Mouse (Mus musculus): ENCODE measurements around the gene Myzap. TPM values are rescaled to one million over a fixed set of nuclear protein-coding genes. Genes with fewer than 3 reads are reported as not detected.

The Myzap gene
- polyA plus RNA-seq, 1 experiment from 2014 or later: 2.6 TPM

- H3K36me3 ChIP-seq (ENCODE audit: control insufficient read depth, insufficient read depth, low read length): no peaks in the 10 kb centered on the region
- no peaks in the 10 kb centered on the region; the same call in 1 of the 2 replicates for H3K27me3 ChIP-seq (ENCODE audit: control insufficient read depth, insufficient read depth, low read depth, low read length)
- H3K9me3 ChIP-seq (replicated peaks; ENCODE audit: control insufficient read depth, low read length, poor library complexity, severe bottlenecking): no peaks in the 10 kb centered on the region
- no peak overlapping the region for H3K4me2 ChIP-seq (ENCODE audit: low read length)
- H3K4me3 ChIP-seq (ENCODE audit: low read depth, low read length): no peak overlapping the region
- no peak for ATAC-seq
- H3K4me1 ChIP-seq (ENCODE audit: control insufficient read depth, insufficient read depth, low read length): peaks cover 3% of the 10 kb centered on the region; the same call in 1 of the 2 replicates
- no peak overlapping the region for H3K9ac ChIP-seq (ENCODE audit: low read depth, low read length)
- WGBS: 77% methylated on average over 7 of the region's 7 CpGs
- no peak overlapping the region for H3K27ac ChIP-seq (ENCODE audit: low read length)
Measured at GRCm38 (mm10) chr9:71589771-71590170, 2.4 kb downstream of the Myzap start.

- 83% methylated on average over 2 of the region's 2 CpGs for WGBS
- Histone ChIP-seq H3K9me3 (replicated peaks; ENCODE audit: control insufficient read depth, low read length, poor library complexity, severe bottlenecking) (no peaks in the 10 kb centered on the region; the same call in 1 of the 2 replicates), H3K36me3 (ENCODE audit: control insufficient read depth, insufficient read depth, low read length) (no peaks in the 10 kb centered on the region), H3K27me3 (ENCODE audit: control insufficient read depth, insufficient read depth, low read depth, low read length) (no peaks in the 10 kb centered on the region; the same call in 1 of the 2 replicates), H3K27ac (ENCODE audit: low read length) (no peak overlapping the region), H3K4me2 (ENCODE audit: low read length) (no peak overlapping the region), H3K4me1 (ENCODE audit: control insufficient read depth, insufficient read depth, low read length) (peaks cover 3% of the 10 kb centered on the region; the same call in 1 of the 2 replicates), H3K4me3 (ENCODE audit: low read depth, low read length) (no peak overlapping the region), H3K9ac (ENCODE audit: low read depth, low read length) (no peak overlapping the region)
- no peak for ATAC-seq
Measured at GRCm38 (mm10) chr9:71588930-71589592, 3.1 kb downstream of the Myzap start.

GRCm38 (mm10) chr9:71586408-71586807 is 5.8 kb downstream of the Myzap start:
- no peaks in the 10 kb centered on the region for H3K4me1 ChIP-seq (ENCODE audit: control insufficient read depth, insufficient read depth, low read length)
- no peak overlapping the region for H3K4me3 ChIP-seq (ENCODE audit: low read depth, low read length)
- no peak for ATAC-seq
- H3K27ac ChIP-seq (ENCODE audit: low read length): no peak overlapping the region
- H3K9me3 ChIP-seq (replicated peaks; ENCODE audit: control insufficient read depth, low read length, poor library complexity, severe bottlenecking): no peaks in the 10 kb centered on the region; the same call in 1 of the 2 replicates
- WGBS: 64% methylated on average over 3 of the region's 3 CpGs
- no peaks in the 10 kb centered on the region for H3K36me3 ChIP-seq (ENCODE audit: control insufficient read depth, insufficient read depth, low read length)
- no peak overlapping the region for H3K9ac ChIP-seq (ENCODE audit: low read depth, low read length)
- no peak overlapping the region for H3K4me2 ChIP-seq (ENCODE audit: low read length)
- no peaks in the 10 kb centered on the region; the same call in 1 of the 2 replicates for H3K27me3 ChIP-seq (ENCODE audit: control insufficient read depth, insufficient read depth, low read depth, low read length)

GRCm38 (mm10) chr9:71582771-71583170 is 9.4 kb downstream of the Myzap start:
- Histone ChIP-seq H3K27ac (ENCODE audit: low read length) (no peak overlapping the region), H3K4me2 (ENCODE audit: low read length) (no peak overlapping the region), H3K4me1 (ENCODE audit: control insufficient read depth, insufficient read depth, low read length) (no peaks in the 10 kb centered on the region), H3K4me3 (ENCODE audit: low read depth, low read length) (no peak overlapping the region), H3K9ac (ENCODE audit: low read depth, low read length) (no peak overlapping the region), H3K9me3 (replicated peaks; ENCODE audit: control insufficient read depth, low read length, poor library complexity, severe bottlenecking) (no peaks in the 10 kb centered on the region; the same call in 1 of the 2 replicates), H3K36me3 (ENCODE audit: control insufficient read depth, insufficient read depth, low read length) (no peaks in the 10 kb centered on the region), H3K27me3 (ENCODE audit: control insufficient read depth, insufficient read depth, low read depth, low read length) (no peaks in the 10 kb centered on the region)
- 75% methylated on average over 1 of the region's 1 CpGs for whole genome bisulfite sequencing
- ATAC-seq: no peak

- 69% methylated on average over 7 of the region's 7 CpGs for WGBS
Measured at GRCm38 (mm10) chr9:71578896-71579564, 13.1 kb downstream of the Myzap start.

GRCm38 (mm10) chr9:71574440-71574839 is 17.7 kb downstream of the Myzap start:
- no peaks in the 10 kb centered on the region for H3K9me3 ChIP-seq (replicated peaks; ENCODE audit: control insufficient read depth, low read length, poor library complexity, severe bottlenecking)
- H3K4me2 ChIP-seq (ENCODE audit: low read length): no peak overlapping the region
- H3K36me3 ChIP-seq (ENCODE audit: control insufficient read depth, insufficient read depth, low read length): no peaks in the 10 kb centered on the region
- no peak overlapping the region for H3K27ac ChIP-seq (ENCODE audit: low read length)
- H3K9ac ChIP-seq (ENCODE audit: low read depth, low read length): no peak overlapping the region
- no peaks in the 10 kb centered on the region for H3K27me3 ChIP-seq (ENCODE audit: control insufficient read depth, insufficient read depth, low read depth, low read length)
- no peak overlapping the region for H3K4me3 ChIP-seq (ENCODE audit: low read depth, low read length)
- H3K4me1 ChIP-seq (ENCODE audit: control insufficient read depth, insufficient read depth, low read length): no peaks in the 10 kb centered on the region
- WGBS: 83% methylated on average over 3 of the region's 3 CpGs
- ATAC-seq: no peak

More at GRCm38 (mm10) chr9:71578896-71579564, 13.1 kb downstream of the Myzap start:
- H3K4me3 ChIP-seq (ENCODE audit: low read depth, low read length): no peak overlapping the region
- H3K27me3 ChIP-seq (ENCODE audit: control insufficient read depth, insufficient read depth, low read depth, low read length): no peaks in the 10 kb centered on the region
- H3K4me1 ChIP-seq (ENCODE audit: control insufficient read depth, insufficient read depth, low read length): no peaks in the 10 kb centered on the region
- H3K9me3 ChIP-seq (replicated peaks; ENCODE audit: control insufficient read depth, low read length, poor library complexity, severe bottlenecking): no peaks in the 10 kb centered on the region
- ATAC-seq: no peak
- H3K27ac ChIP-seq (ENCODE audit: low read length): no peak overlapping the region
- H3K9ac ChIP-seq (ENCODE audit: low read depth, low read length): no peak overlapping the region
- H3K36me3 ChIP-seq (ENCODE audit: control insufficient read depth, insufficient read depth, low read length): no peaks in the 10 kb centered on the region
- no peak overlapping the region for H3K4me2 ChIP-seq (ENCODE audit: low read length)

- Histone ChIP-seq H3K36me3 (ENCODE audit: control insufficient read depth, insufficient read depth, low read length) (no peaks in the 10 kb centered on the region), H3K27ac (ENCODE audit: low read length) (no peak overlapping the region), H3K4me3 (ENCODE audit: low read depth, low read length) (no peak overlapping the region), H3K4me1 (ENCODE audit: control insufficient read depth, insufficient read depth, low read length) (no peaks in the 10 kb centered on the region), H3K27me3 (ENCODE audit: control insufficient read depth, insufficient read depth, low read depth, low read length) (no peaks in the 10 kb centered on the region), H3K9ac (ENCODE audit: low read depth, low read length) (no peak overlapping the region), H3K4me2 (ENCODE audit: low read length) (no peak overlapping the region), H3K9me3 (replicated peaks; ENCODE audit: control insufficient read depth, low read length, poor library complexity, severe bottlenecking) (no peaks in the 10 kb centered on the region)
- 92% methylated on average over 6 of the region's 6 CpGs for WGBS
- ATAC-seq: no peak
Measured at GRCm38 (mm10) chr9:71573771-71574340, 18.3 kb downstream of the Myzap start.

GRCm38 (mm10) chr9:71571150-71571633 is 21.0 kb downstream of the Myzap start:
- Histone ChIP-seq H3K36me3 (ENCODE audit: control insufficient read depth, insufficient read depth, low read length) (no peaks in the 10 kb centered on the region), H3K9me3 (replicated peaks; ENCODE audit: control insufficient read depth, low read length, poor library complexity, severe bottlenecking) (no peaks in the 10 kb centered on the region), H3K9ac (ENCODE audit: low read depth, low read length) (no peak overlapping the region), H3K4me1 (ENCODE audit: control insufficient read depth, insufficient read depth, low read length) (no peaks in the 10 kb centered on the region), H3K4me2 (ENCODE audit: low read length) (no peak overlapping the region), H3K4me3 (ENCODE audit: low read depth, low read length) (no peak overlapping the region), H3K27me3 (ENCODE audit: control insufficient read depth, insufficient read depth, low read depth, low read length) (no peaks in the 10 kb centered on the region), H3K27ac (ENCODE audit: low read length) (no peak overlapping the region)
- no peak for ATAC-seq
- WGBS: 87% methylated on average over 7 of the region's 7 CpGs

GRCm38 (mm10) chr9:71570170-71570569 is 22.0 kb downstream of the Myzap start:
- Histone ChIP-seq H3K4me3 (ENCODE audit: low read depth, low read length) (no peak overlapping the region), H3K9me3 (replicated peaks; ENCODE audit: control insufficient read depth, low read length, poor library complexity, severe bottlenecking) (no peaks in the 10 kb centered on the region), H3K27ac (ENCODE audit: low read length) (no peak overlapping the region), H3K36me3 (ENCODE audit: control insufficient read depth, insufficient read depth, low read length) (no peaks in the 10 kb centered on the region), H3K4me2 (ENCODE audit: low read length) (no peak overlapping the region), H3K4me1 (ENCODE audit: control insufficient read depth, insufficient read depth, low read length) (no peaks in the 10 kb centered on the region), H3K27me3 (ENCODE audit: control insufficient read depth, insufficient read depth, low read depth, low read length) (no peaks in the 10 kb centered on the region), H3K9ac (ENCODE audit: low read depth, low read length) (no peak overlapping the region)
- no peak for ATAC-seq
- 64% methylated on average over 7 of the region's 7 CpGs for WGBS

Data from midbrain, embryonic 16.5 days (tissue).